Mouse (Mus musculus) thymus, postnatal 0 days (tissue): Measurements from ENCODE around the gene Pdcl3. TPM values are rescaled to one million over a fixed set of nuclear protein-coding genes. Genes with fewer than 3 reads are reported as not detected.
A peak's percentile ranks its signal among the peaks of the same experiment; 100 is the strongest.
"Not testable (repeated sequence)": the region's sequence is repeated elsewhere in the genome, so short reads cannot be mapped to it uniquely, and the experiment has no call there.

Source experiments
- DNase-seq: peaks from one replicate; pipeline ENCODE4 v3.0.0-alpha.2; 2015; ENCODE audit warnings: low spot score
- polyA plus RNA-seq: library from polyadenylated mRNA; unstranded; fragments of >200 nt; fragmentation: Nextera tagmentation; extraction: Ambion mirVana; gene quantifications from 2 replicates; pipeline ENCODE4 v1.2.1, GENCODE M21; 2015

Gene Pdcl3
- polyA plus RNA-seq, 1 experiment from 2014 or later = 117 TPM

- DNase-seq = no peak
These were observed 32.5 kb downstream of the Pdcl3 start for GRCm38 (mm10) chr1:39017871-39018270.

GRCm38 (mm10) chr1:39025142-39025541, 39.7 kb downstream of the Pdcl3 start:
- peak; percentile 96 for DNase-seq

GRCm38 (mm10) chr1:39025840-39026239, 40.4 kb downstream of the Pdcl3 start:
- no peak for DNase-seq

- DNase-seq = no peak
These were observed 43.8 kb downstream of the Pdcl3 start for GRCm38 (mm10) chr1:39029176-39029575.

GRCm38 (mm10) chr1:39030108-39030507, 44.7 kb downstream of the Pdcl3 start:
- peak; percentile 42 for DNase-seq

GRCm38 (mm10) chr1:39035817-39036216, 50.4 kb downstream of the Pdcl3 start:
- DNase-seq = no peak

GRCm38 (mm10) chr1:39042188-39042587, 56.8 kb downstream of the Pdcl3 start:
- no peak for DNase-seq

GRCm38 (mm10) chr1:39044442-39044841, 59.0 kb downstream of the Pdcl3 start:
- DNase-seq = not testable (repeated sequence)

GRCm38 (mm10) chr1:39046689-39047088, 61.3 kb downstream of the Pdcl3 start:
- DNase-seq = peak; percentile 91

Other genes with a start within 250 kb of the Pdcl3 start
- 0.09 and 0.10 TPM in 2 replicates for gene Lonrf2, start 148.9 kb upstream of the Pdcl3 start, polyA plus RNA-seq
- gene Chst10, start 87.4 kb upstream of the Pdcl3 start, polyA plus RNA-seq = 24.0 and 25.5 TPM in 2 replicates
- 0.86 and 0.88 TPM in 2 replicates for gene Nms, start 46.5 kb upstream of the Pdcl3 start, polyA plus RNA-seq
- 1.3 and 1.5 TPM in 2 replicates for gene Npas2, start 208.1 kb downstream of the Pdcl3 start, polyA plus RNA-seq